Mouse (Mus musculus): ENCODE results near the gene Ppp1r35.
"Not testable (repeated sequence)": the region's sequence is repeated elsewhere in the genome, so short reads cannot be mapped to it uniquely, and the experiment has no call there.

Ppp1r35 gene

GRCm38 (mm10) chr5:137778635-137779034 is at the start of gene Ppp1r35:
Gene Ppp1r35, plus strand, starts transcription at chr5:137778849.
- peak; percentile 94 to 95 for DNase-seq (ENCODE audit: low spot score in 2 of 2)

GRCm38 (mm10) chr5:137733638-137734288 is 44.9 kb upstream of the Ppp1r35 start:
- DNase-seq (ENCODE audit: low spot score in 2 of 2), result no peak

GRCm38 (mm10) chr5:137734289-137735061 is 44.2 kb upstream of the Ppp1r35 start:
- no peak for DNase-seq (ENCODE audit: low spot score in 2 of 2)

GRCm38 (mm10) chr5:137737400-137737940 is 41.2 kb upstream of the Ppp1r35 start:
- DNase-seq (ENCODE audit: low spot score in 2 of 2), result no peak

- DNase-seq (ENCODE audit: low spot score in 2 of 2), result no peak
Observed at GRCm38 (mm10) chr5:137738516-137738915, 40.1 kb upstream of the Ppp1r35 start.

- no peak for DNase-seq (ENCODE audit: low spot score in 2 of 2)
Observed at GRCm38 (mm10) chr5:137739471-137739870, 39.2 kb upstream of the Ppp1r35 start.

GRCm38 (mm10) chr5:137740506-137740905 is 38.1 kb upstream of the Ppp1r35 start:
- no peak for DNase-seq (ENCODE audit: low spot score in 2 of 2)

- peak; percentile 78 to 79 for DNase-seq (ENCODE audit: low spot score in 2 of 2)
Observed at GRCm38 (mm10) chr5:137741023-137741931, 37.4 kb upstream of the Ppp1r35 start, which contains the start of gene Nyap1. Gene Nyap1, minus strand, starts transcription at chr5:137741607.

- no peak for DNase-seq (ENCODE audit: low spot score in 2 of 2)
Observed at GRCm38 (mm10) chr5:137742048-137742447, 36.6 kb upstream of the Ppp1r35 start.

- DNase-seq (ENCODE audit: low spot score in 2 of 2), result no peak
Observed at GRCm38 (mm10) chr5:137742836-137743235, 35.8 kb upstream of the Ppp1r35 start.

- DNase-seq (ENCODE audit: low spot score in 2 of 2), result no peak
Observed at GRCm38 (mm10) chr5:137744197-137744596, 34.5 kb upstream of the Ppp1r35 start.

GRCm38 (mm10) chr5:137745214-137746171 is 33.2 kb upstream of the Ppp1r35 start, which contains the start of gene Tsc22d4:
Gene Tsc22d4, plus strand, starts transcription at chr5:137745730.
- DNase-seq (ENCODE audit: low spot score in 2 of 2), result peak; percentile 92 to 93

- peak; percentile 75 to 81 for DNase-seq (ENCODE audit: low spot score in 2 of 2)
Observed at GRCm38 (mm10) chr5:137746282-137746850, 32.3 kb upstream of the Ppp1r35 start.

GRCm38 (mm10) chr5:137746851-137747325 is 31.8 kb upstream of the Ppp1r35 start:
- peak in 1 of 2 experiments; percentile 26 for DNase-seq (ENCODE audit: low spot score in 2 of 2)

GRCm38 (mm10) chr5:137747326-137747961 is 31.2 kb upstream of the Ppp1r35 start:
- peak; percentile 68 to 71 for DNase-seq (ENCODE audit: low spot score in 2 of 2)

GRCm38 (mm10) chr5:137748130-137748770 is 30.4 kb upstream of the Ppp1r35 start:
- peak; percentile 38 to 49 for DNase-seq (ENCODE audit: low spot score in 2 of 2)

GRCm38 (mm10) chr5:137749196-137749836 is 29.3 kb upstream of the Ppp1r35 start:
- peak; percentile 38 to 56 for DNase-seq (ENCODE audit: low spot score in 2 of 2)

GRCm38 (mm10) chr5:137750212-137750611 is 28.4 kb upstream of the Ppp1r35 start:
- DNase-seq (ENCODE audit: low spot score in 2 of 2), result not testable (repeated sequence)
